Mouse (Mus musculus) hindbrain, embryonic 11.5 days (tissue): ENCODE data around the gene Tox4. TPM values are rescaled to one million over a fixed set of nuclear protein-coding genes. Genes with fewer than 3 reads are reported as not detected.

Experiments
- ATAC-seq: fragments of 200-750 bp; cut with Nextera tagmentation; 2 replicates; pipeline ENCODE4 v1.8.0; 2017; ENCODE audit warnings: mild to moderate bottlenecking, moderate TSS enrichment, moderate library complexity; ENCODE audit not compliant: low FRiP score
- DNase-seq: peaks from one replicate; pipeline ENCODE4 v3.0.0-alpha.2; 2015; ENCODE audit warnings: low spot score
- H3K27ac ChIP-seq: fragments of 300-500 bp; sonication (generic); 2 replicates; pipeline ENCODE4 v1.5.1; 2014; ENCODE audit warnings: mild to moderate bottlenecking, low read depth, low read length
- H3K27me3 ChIP-seq: fragments of 300-500 bp; sonication (generic); 2 replicates; pipeline ENCODE4 v1.6.1; 2014; ENCODE audit warnings: mild to moderate bottlenecking, low read length, moderate library complexity, mixed read lengths; ENCODE audit not compliant: control insufficient read depth, insufficient read depth
- H3K36me3 ChIP-seq: fragments of 300-500 bp; sonication (generic); 2 replicates; pipeline ENCODE4 v1.6.1; 2014; ENCODE audit warnings: mild to moderate bottlenecking, low read length, moderate library complexity, mixed read lengths; ENCODE audit not compliant: control insufficient read depth, insufficient read depth
- H3K4me1 ChIP-seq: fragments of 300-500 bp; sonication (generic); replicated peaks from 2 replicates; pipeline ENCODE4 v1.6.1; 2014; ENCODE audit warnings: low read length, mixed read lengths; ENCODE audit not compliant: control insufficient read depth, insufficient read depth
- H3K4me2 ChIP-seq: fragments of 300-500 bp; sonication (generic); replicated peaks from 2 replicates; pipeline ENCODE4 v1.6.1; 2014; ENCODE audit warnings: mild to moderate bottlenecking, low read depth, low read length
- H3K4me3 ChIP-seq: fragments of 300-500 bp; sonication (generic); 2 replicates; pipeline ENCODE4 v1.5.1; 2014; ENCODE audit warnings: low read depth, low read length
- H3K9ac ChIP-seq: fragments of 300-500 bp; sonication (generic); 2 replicates; pipeline ENCODE4 v1.6.1; 2014; ENCODE audit warnings: low read depth, low read length
- H3K9me3 ChIP-seq: fragments of 300-500 bp; sonication (generic); 2 replicates; pipeline ENCODE4 v1.6.1; 2016; ENCODE audit warnings: low read length; ENCODE audit not compliant: control insufficient read depth
- WGBS: fragments of 180-500 bp; shearing (Covaris S2); extraction: QIAGEN DNeasy Blood & Tissue Kit; methylation state at CpG from one replicate; pipeline ENCODE4 v1.1.7; 2014; 5-methylcytosine and 5-hydroxymethylcytosine counted together
- polyA plus RNA-seq: library from polyadenylated mRNA; unstranded; fragments of >200 nt; fragmentation: Nextera tagmentation; extraction: Ambion mirVana; gene quantifications from 2 replicates; pipeline ENCODE4 v1.2.1, GENCODE M21; 2014

Gene Tox4
- 55.3 and 60.1 TPM in 2 replicates for polyA plus RNA-seq

DNA sequence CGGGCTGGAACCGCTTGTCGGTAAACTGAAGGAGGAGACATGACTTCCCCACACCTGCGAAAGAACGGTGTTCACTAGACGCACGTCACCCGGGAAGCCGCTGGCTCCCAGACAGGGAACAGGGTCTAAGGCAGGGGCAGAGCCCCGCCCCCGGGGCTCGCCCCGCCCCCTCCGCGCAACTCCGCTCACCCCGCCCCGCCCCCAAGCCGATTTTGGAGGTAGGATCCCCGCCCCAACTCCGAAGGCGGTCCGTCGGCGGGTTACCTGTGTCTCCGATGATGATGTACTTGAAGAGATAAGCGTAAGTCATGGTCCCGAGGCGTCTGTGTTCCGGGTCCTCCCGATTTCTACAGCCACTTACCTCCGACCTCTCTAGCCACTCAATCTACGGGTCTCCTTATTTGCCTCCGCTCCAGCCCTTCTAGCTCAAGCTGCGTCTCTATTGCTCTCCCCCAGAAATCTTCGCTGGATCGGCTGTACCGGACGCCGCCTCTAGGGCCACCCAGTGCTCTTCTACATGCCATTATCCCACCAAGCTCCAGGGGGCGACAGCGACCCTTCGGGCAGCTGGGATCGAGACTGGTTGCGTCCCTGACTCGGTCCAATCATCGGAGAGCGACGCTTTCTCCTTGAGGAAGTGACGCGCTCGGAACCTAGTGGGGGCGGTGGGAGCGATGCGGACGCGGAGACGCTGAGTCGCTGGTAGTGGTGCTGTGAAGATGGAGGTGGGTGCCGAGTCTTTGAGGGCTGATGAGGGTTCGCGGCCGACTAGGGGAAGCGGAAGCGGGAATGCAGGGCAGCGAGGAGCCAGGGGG is at the start of gene Tox4, which contains the start of gene Rab2b:
Gene Tox4, plus strand, starts transcription at position 215 of the 815 bp plus-strand sequence.
Gene Rab2b, minus strand, starts transcription at position 614 of the 815 bp plus-strand sequence.
- no peaks in the 10 kb centered on the region for H3K9me3 ChIP-seq
- H3K27me3 ChIP-seq, result no peaks in the 10 kb centered on the region
- peak; percentile 99 for ATAC-seq
- DNase-seq, result peak; percentile 99
- H3K9ac ChIP-seq, result peak within 1 kb of the TSS; percentile 86
- H3K4me1 ChIP-seq, result peaks cover 3% of the 10 kb centered on the region; the same call in 1 of the 2 replicates
- no peaks in the 10 kb centered on the region for H3K36me3 ChIP-seq
- WGBS, result under 1% methylated on average over 64 of the region's 66 CpGs
- peak within 1 kb of the TSS; percentile 77 for H3K27ac ChIP-seq
- H3K4me3 ChIP-seq, result peak within 1 kb of the TSS; percentile 91
- H3K4me2 ChIP-seq, result peak within 1 kb of the TSS; percentile 59

DNA sequence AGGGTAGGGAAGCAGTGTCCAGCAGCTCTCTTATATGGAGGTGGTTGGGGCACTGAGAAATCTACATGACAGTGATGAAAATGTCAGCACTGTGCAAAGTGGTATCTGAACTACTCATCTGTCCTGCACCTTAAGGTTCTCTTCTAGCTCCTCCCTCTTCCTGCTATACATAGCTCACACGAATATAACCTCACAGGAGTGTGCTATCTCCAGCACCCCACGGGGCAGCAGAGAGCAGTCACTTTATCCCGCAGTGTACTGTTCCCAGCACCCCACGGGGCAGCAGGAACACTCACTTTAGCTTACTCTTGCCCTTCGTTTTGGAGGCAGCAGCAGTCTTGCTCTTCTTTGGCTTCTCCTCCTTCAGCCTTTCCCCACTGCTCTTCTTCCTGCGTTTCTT is 46.7 kb upstream of the Tox4 start:
- H3K27me3 ChIP-seq, result no peaks in the 10 kb centered on the region
- DNase-seq, result no peak
- no peak overlapping the region for H3K4me3 ChIP-seq
- H3K4me2 ChIP-seq, result no peak overlapping the region
- ATAC-seq, result no peak
- H3K9ac ChIP-seq, result no peak overlapping the region
- no peaks in the 10 kb centered on the region for H3K4me1 ChIP-seq
- no peak overlapping the region for H3K27ac ChIP-seq
- peaks cover 17% of the 10 kb centered on the region for H3K36me3 ChIP-seq
- 90% methylated on average over 6 of the region's 6 CpGs for WGBS
- no peaks in the 10 kb centered on the region for H3K9me3 ChIP-seq

DNA sequence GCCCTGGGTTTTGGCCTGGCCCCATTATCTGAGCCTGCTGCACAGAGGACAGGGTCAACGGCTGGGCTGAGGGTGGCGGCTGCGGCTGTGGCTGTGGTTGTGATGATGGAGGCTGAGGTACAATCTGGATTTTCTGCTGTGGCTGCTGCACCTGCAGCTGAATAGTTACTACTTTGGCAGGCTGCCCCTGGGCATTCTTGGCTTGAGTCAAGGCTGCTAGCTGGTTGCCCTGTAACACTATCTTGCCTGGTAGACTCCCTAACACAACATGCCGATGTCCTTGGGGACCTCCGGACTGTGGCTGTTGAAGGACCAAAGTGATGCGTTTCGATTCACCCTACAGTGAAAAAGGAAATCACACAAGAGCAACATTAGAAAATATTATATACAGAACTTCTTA is 43.8 kb upstream of the Tox4 start:
- 95% methylated on average over 7 of the region's 7 CpGs for WGBS
- DNase-seq (no peak), ATAC-seq (no peak)
- Histone ChIP-seq H3K27ac (no peak overlapping the region), H3K4me2 (no peak overlapping the region), H3K4me3 (no peak overlapping the region), H3K27me3 (no peaks in the 10 kb centered on the region), H3K36me3 (peaks cover 14% of the 10 kb centered on the region), H3K4me1 (no peaks in the 10 kb centered on the region), H3K9me3 (no peaks in the 10 kb centered on the region), H3K9ac (no peak overlapping the region)

DNA sequence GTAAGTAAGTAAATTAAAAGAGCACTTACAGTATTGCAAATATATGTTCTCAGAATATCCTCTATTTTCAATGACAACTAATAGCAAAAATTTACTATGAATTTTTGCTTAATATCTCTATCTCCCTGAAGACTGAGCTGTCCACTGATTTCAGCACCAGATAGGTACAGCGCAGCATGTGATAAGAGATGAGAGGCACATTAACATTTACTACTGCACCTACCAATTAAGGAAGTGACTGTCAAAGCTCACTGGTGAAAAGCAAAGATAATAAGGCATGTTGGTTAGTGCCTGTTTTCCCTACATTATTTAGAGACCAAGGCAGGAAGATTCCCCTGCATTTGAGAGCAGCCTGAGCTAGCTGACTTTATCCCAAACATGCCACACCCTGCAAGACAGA is 42.7 kb upstream of the Tox4 start:
- Histone ChIP-seq H3K4me3 (no peak overlapping the region), H3K4me1 (no peaks in the 10 kb centered on the region), H3K27ac (no peak overlapping the region), H3K9ac (no peak overlapping the region), H3K27me3 (no peaks in the 10 kb centered on the region), H3K36me3 (peaks cover 10% of the 10 kb centered on the region), H3K4me2 (no peak overlapping the region), H3K9me3 (no peaks in the 10 kb centered on the region)
- ATAC-seq (no peak), DNase-seq (no peak)
- WGBS, result 86% methylated on average over 1 of the region's 1 CpGs

DNA sequence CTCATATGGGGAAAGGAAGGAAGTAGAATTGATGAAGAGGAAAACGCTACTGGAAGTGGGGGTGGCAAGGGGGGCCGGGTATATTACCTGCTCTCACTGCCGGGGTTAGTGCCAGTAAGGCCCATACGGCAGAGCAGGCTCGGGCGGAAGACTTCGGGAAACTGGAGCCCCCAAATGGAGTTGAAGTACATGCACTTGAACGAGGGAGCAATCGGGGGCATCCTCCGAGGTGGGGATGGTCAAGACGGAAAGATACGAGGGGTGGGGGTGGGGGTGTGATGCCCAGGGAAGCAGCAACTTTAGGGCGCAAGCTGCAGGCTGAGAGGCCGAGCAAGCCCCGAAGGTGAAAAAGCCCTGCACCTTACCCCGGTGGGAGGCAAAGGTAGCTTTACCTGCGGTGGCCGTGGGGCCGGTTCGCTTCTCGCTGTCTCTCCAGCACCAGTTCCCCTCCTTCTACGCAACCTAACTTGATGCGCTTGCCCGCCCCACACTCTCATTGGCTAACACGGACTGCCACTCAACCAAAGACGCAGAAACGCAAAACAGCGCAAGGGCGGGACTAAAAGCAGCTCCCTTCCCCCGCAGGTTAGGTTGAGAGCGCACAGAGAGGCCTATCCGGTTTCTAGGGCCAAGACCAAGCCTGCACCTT is 34.8 kb upstream of the Tox4 start:
- DNase-seq (peak; percentile 100), ATAC-seq (peak; percentile 100)
- Histone ChIP-seq H3K27me3 (no peaks in the 10 kb centered on the region), H3K9ac (peak overlapping the region; percentile 66), H3K4me1 (no peaks in the 10 kb centered on the region), H3K4me2 (peak overlapping the region; percentile 78), H3K9me3 (no peaks in the 10 kb centered on the region), H3K4me3 (peak overlapping the region; percentile 79), H3K36me3 (no peaks in the 10 kb centered on the region), H3K27ac (0 out of 2 replicates have a peak overlapping the region, but pooled peaks have one; percentile 39)
- whole genome bisulfite sequencing, result under 1% methylated on average over 28 of the region's 32 CpGs

DNA sequence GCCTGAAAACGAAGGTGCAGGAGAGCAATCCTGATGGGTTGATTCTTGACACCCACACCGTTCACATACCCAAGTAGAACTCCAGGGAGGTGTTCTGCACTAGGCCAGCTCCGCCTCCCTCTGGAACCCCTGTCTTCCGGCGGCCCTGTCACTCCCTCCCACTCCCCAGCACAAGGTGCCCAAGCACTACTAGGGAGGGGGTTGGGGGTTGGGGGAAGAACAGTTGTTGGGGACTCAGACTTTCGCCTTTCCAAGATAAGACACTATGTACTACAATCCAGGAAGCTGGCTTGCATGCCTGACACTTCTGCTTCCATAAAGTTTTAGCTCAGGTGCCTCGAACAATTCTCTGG is 34.3 kb upstream of the Tox4 start:
- H3K4me1 ChIP-seq, result no peaks in the 10 kb centered on the region
- peak; percentile 85 for ATAC-seq
- H3K4me3 ChIP-seq, result peak overlapping the region; percentile 79
- peak overlapping the region; percentile 53 for H3K4me2 ChIP-seq
- no peak for DNase-seq
- H3K9ac ChIP-seq, result peak overlapping the region; percentile 66
- 10% methylated on average over 7 of the region's 7 CpGs for WGBS
- no peaks in the 10 kb centered on the region for H3K27me3 ChIP-seq
- H3K36me3 ChIP-seq, result no peaks in the 10 kb centered on the region
- H3K9me3 ChIP-seq, result no peaks in the 10 kb centered on the region
- no peak overlapping the region for H3K27ac ChIP-seq

DNA sequence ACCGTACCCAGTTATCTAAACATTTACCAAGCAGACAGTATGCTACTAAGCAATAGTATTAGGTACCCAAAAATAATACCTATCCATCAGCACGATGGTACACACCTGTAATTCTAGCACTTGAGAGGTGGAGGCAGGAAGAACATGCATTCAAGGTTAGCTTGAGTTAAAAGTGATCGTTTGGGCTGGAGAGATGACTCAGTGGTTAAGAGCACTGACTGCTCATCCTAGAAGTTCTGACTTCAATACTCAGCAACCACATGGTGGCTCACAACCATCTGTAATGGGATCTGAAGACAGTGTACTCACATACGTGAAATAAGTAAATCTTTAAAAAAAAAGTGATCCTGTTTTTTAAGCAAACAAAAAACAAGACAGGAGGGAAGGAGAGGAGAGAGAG is 32.8 kb upstream of the Tox4 start:
- no peaks in the 10 kb centered on the region for H3K36me3 ChIP-seq
- ATAC-seq (no peak), DNase-seq (no peak)
- WGBS, result 84% methylated on average over 4 of the region's 4 CpGs
- H3K9me3 ChIP-seq, result no peaks in the 10 kb centered on the region
- no peak overlapping the region for H3K4me2 ChIP-seq
- no peak overlapping the region for H3K4me3 ChIP-seq
- H3K27me3 ChIP-seq, result no peaks in the 10 kb centered on the region
- H3K4me1 ChIP-seq, result no peaks in the 10 kb centered on the region
- no peak overlapping the region for H3K9ac ChIP-seq
- no peak overlapping the region for H3K27ac ChIP-seq

DNA sequence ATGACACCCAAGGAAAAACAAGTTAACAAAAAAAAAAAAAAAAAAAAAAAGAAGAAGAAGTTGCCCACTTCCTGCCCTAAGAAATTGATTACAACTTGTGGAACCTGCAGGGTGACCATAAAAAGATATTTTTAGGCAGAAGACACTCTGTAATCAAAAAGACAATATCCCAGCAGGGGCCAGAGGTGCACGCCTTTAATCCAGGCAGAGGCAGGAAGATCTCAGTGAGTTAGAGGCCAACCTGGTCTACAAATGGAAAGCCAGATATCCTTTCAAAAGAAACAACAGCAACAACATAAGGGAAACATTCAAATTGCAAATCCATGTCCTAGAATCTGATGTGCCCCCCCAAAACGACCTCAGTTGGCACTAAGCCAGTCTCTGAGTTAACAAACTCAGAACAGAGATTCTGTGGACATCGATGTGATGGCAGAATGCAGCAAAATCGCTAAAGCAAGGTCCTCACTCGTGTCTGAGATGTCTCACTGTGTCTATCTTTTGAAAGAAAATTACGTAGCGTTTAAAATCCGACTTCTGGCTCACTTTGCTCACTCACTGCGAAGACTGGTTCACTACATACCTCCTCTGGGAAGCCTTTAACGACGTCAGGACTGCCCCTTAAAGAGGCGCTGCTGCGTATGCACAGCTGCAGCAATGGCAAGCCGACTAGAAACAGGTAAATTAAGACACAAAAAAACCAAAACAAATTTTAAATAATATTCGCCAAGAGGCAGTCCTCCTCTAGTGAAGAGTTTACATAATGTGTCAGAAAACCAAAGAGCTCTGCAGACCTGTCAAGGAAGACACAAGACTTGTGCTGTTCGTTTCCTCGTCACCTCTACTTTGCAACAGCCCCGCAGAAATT is 22.4 kb upstream of the Tox4 start:
- DNase-seq (peak; percentile 34), ATAC-seq (no peak)
- no peaks in the 10 kb centered on the region for H3K4me1 ChIP-seq
- peak overlapping the region; percentile 76 for H3K4me2 ChIP-seq
- WGBS, result 9% methylated on average over 18 of the region's 18 CpGs
- H3K36me3 ChIP-seq, result no peaks in the 10 kb centered on the region
- H3K27me3 ChIP-seq, result no peaks in the 10 kb centered on the region
- no peak overlapping the region for H3K27ac ChIP-seq
- H3K4me3 ChIP-seq, result peak overlapping the region; percentile 77
- no peaks in the 10 kb centered on the region for H3K9me3 ChIP-seq
- H3K9ac ChIP-seq, result peak overlapping the region; percentile 75
